Mouse (Mus musculus): ENCODE results near the gene Ppp5c. TPM values are rescaled to one million over a fixed set of nuclear protein-coding genes. Genes with fewer than 3 reads are reported as not detected.

The Ppp5c gene
- polyA plus RNA-seq (2021; fragmentation: Nextera tagmentation) = 143 and 174 TPM in 2 replicates
- long read RNA-seq, experiment 1, transcript Ppp5c-201 (13 exons, 2,072 nt) = major isoform, 942 of 1,067 reads
- long read RNA-seq, experiment 1, partial matches to known transcripts = 30 of 1,067 reads
- long read RNA-seq, experiment 1, other reads (novel, unspliced or antisense) = 92 of 1,067 reads
- long read RNA-seq, experiment 2, transcript Ppp5c-201 (13 exons, 2,072 nt) = major isoform, 176 of 216 reads
- long read RNA-seq, experiment 2, partial matches to known transcripts = 20 of 216 reads
- long read RNA-seq, experiment 2, other reads (novel, unspliced or antisense) = 17 of 216 reads

DNA sequence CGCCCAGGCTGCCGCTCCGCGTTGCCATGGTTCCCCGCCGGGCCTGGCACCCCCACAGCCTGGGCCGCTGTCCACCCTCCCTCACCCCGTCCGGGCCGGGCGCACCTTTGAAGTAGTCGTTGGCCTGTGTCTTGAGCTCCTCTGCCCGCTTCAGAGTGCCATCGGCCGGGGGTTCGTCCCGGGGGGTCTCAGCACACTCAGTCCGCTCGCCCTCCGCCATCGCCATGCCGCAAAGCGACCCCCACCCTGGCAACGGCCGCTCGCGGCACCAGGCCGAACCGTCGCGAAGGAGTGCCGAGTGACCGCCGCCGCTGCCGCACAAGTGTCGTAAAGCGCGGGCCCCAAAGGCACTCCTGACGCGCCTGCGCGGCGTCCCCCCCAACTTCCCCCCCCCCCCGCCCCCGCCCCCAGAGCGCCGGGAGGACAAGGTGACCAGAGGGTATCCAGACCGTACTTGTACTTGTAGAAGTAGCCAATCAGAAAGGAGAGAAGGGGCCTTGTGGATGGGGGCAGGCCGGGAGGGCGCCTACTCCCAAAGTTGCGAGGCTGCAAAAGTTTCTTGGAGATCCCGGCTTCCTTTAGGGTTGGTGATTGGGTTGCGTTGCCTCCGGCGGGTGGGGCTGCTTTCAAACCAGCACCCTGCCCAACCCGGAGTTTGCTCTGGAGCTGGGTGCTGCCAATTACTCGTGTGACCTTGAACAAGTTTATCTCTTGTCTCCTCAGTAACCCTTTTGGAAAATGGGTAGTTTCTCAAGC, at the start of gene Ppp5c:
TSS of gene Ppp5c (minus strand) at position 337 of the 756 bp plus-strand sequence.

GRCm38 (mm10) chr7:17073904-17074615, 46.3 kb upstream of the Ppp5c start, which contains the start of gene Psg16:
Psg16 (plus strand) TSS chr7:17074040.

DNA sequence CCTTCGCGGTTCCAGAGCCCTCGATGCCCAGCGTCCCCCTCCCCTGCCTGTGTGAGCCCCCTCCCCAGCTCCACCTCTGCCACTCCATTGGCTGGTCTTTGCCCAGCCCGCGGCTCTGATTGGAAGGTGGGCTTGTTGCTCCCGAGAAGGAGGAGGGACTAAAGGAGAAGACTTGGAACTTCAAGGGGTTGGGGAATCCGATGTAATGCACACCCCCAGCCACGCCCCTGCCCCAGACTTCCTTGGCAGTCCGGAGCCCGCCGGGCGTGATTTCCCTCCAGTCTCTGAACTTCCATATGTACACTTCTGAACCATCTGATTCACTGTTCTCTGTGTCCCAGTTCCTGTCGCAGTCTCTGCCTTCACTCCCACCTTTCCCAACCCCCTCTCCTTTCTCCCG, 34.7 kb upstream of the Ppp5c start, which contains the start of gene Hif3a:
TSS of gene Hif3a (minus strand) at position 39 of the 400 bp plus-strand sequence.

GRCm38 (mm10) chr7:16992451-16992807, 35.3 kb downstream of the Ppp5c start, which contains the start of gene Ccdc8:
Ccdc8 (plus strand) TSS chr7:16992708.

GRCm38 (mm10) chr7:16982859-16983568, 44.7 kb downstream of the Ppp5c start, which contains the start of gene Gm42372:
Gm42372 (plus strand) TSS chr7:16983086.

GRCm38 (mm10) chr7:16959539-16960187, 68.1 kb downstream of the Ppp5c start, which contains the start of gene Pnmal1:
Pnmal1 (plus strand) TSS chr7:16959679.

Other genes starting within 250 kb of the Ppp5c start
- 0.74 and 1.7 TPM in 2 replicates for gene Slc1a5, start 246.6 kb downstream of the Ppp5c start, polyA plus RNA-seq (2021; fragmentation: Nextera tagmentation)
- gene Strn4, start 212.0 kb downstream of the Ppp5c start, polyA plus RNA-seq (2021; fragmentation: Nextera tagmentation) = 39.6 and 117 TPM in 2 replicates
- gene Fkrp, start 211.2 kb downstream of the Ppp5c start, polyA plus RNA-seq (2021; fragmentation: Nextera tagmentation) = 22.6 and 23.2 TPM in 2 replicates
- 0.92 and 1.4 TPM in 2 replicates for gene Prkd2, start 185.0 kb downstream of the Ppp5c start, polyA plus RNA-seq (2021; fragmentation: Nextera tagmentation)
- gene Dact3, start 152.6 kb downstream of the Ppp5c start, polyA plus RNA-seq (2021; fragmentation: Nextera tagmentation) = 11.7 and 14.8 TPM in 2 replicates
- gene Gng8, start 136.1 kb downstream of the Ppp5c start, polyA plus RNA-seq (2021; fragmentation: Nextera tagmentation) = 4.2 and 7.8 TPM in 2 replicates
- not detected in 2 replicates for gene Ptgir, start 121.4 kb downstream of the Ppp5c start, polyA plus RNA-seq (2021; fragmentation: Nextera tagmentation)
- 463 and 548 TPM in 2 replicates for gene Calm3, start 103.8 kb downstream of the Ppp5c start, polyA plus RNA-seq (2021; fragmentation: Nextera tagmentation)
- gene Pnmal2, start 83.2 kb downstream of the Ppp5c start, polyA plus RNA-seq (2021; fragmentation: Nextera tagmentation) = 78.1 and 86.9 TPM in 2 replicates
- 54.7 and 66.6 TPM in 2 replicates for gene Pnmal1, start 68.2 kb downstream of the Ppp5c start, polyA plus RNA-seq (2021; fragmentation: Nextera tagmentation)
- 12.2 and 12.7 TPM in 2 replicates for gene Gm42372, start 44.8 kb downstream of the Ppp5c start, polyA plus RNA-seq (2021; fragmentation: Nextera tagmentation)
- 0.26 and 0.40 TPM in 2 replicates for gene Ccdc8, start 35.2 kb downstream of the Ppp5c start, polyA plus RNA-seq (2021; fragmentation: Nextera tagmentation)
- gene Hif3a, start 34.5 kb upstream of the Ppp5c start, polyA plus RNA-seq (2021; fragmentation: Nextera tagmentation) = 0.82 and 1.1 TPM in 2 replicates
- 2.7 and 3.6 TPM in 2 replicates for gene Psg16, start 46.1 kb upstream of the Ppp5c start, polyA plus RNA-seq (2021; fragmentation: Nextera tagmentation)
- gene Ceacam3, start 122.4 kb upstream of the Ppp5c start, polyA plus RNA-seq (2021; fragmentation: Nextera tagmentation) = not detected in 2 replicates
- gene Psg29, start 175.6 kb upstream of the Ppp5c start, polyA plus RNA-seq (2021; fragmentation: Nextera tagmentation) = not detected in 2 replicates

Measured in left cerebral cortex, adult 6 months (tissue).